Mouse (Mus musculus) liver, embryonic 14.5 days (tissue): ENCODE measurements around the gene Trappc3.

Experiments
- CTCF ChIP-seq: IDR thresholded peaks from 2 replicates; pipeline ENCODE4 v1.5.1; 2016; ENCODE audit warnings: antibody characterized with exemption, low read depth, control low read depth
- EP300 ChIP-seq: IDR thresholded peaks from 2 replicates; pipeline ENCODE4 v1.6.1; 2016; ENCODE audit warnings: antibody characterized with exemption, low read depth

- TF ChIP-seq EP300 (no peak), CTCF (no peak)
These were observed 51.1 kb downstream of the Trappc3 start for GRCm38 (mm10) chr4:126313202-126313601.
